Mouse (Mus musculus): ENCODE measurements around the gene Atp7a.

Gene Atp7a

GRCm38 (mm10) chrX:106080811-106081443 is 53.9 kb downstream of the Atp7a start:
- no peak for DNase-seq (ENCODE audit: low spot score in 2 of 2)

GRCm38 (mm10) chrX:106082518-106082917 is 55.4 kb downstream of the Atp7a start:
- DNase-seq (ENCODE audit: low spot score in 2 of 2) = no peak

- DNase-seq (ENCODE audit: low spot score in 2 of 2) = no peak
These were observed 58.1 kb downstream of the Atp7a start for GRCm38 (mm10) chrX:106085132-106085531.

- DNase-seq (ENCODE audit: low spot score in 2 of 2) = no peak
These were observed 58.5 kb downstream of the Atp7a start for GRCm38 (mm10) chrX:106085564-106085963.

- no peak for DNase-seq (ENCODE audit: low spot score in 2 of 2)
These were observed 65.9 kb downstream of the Atp7a start for GRCm38 (mm10) chrX:106092939-106093338.

- DNase-seq (ENCODE audit: low spot score in 2 of 2) = peak in 1 of 2 experiments; percentile 0
These were observed 78.4 kb downstream of the Atp7a start for GRCm38 (mm10) chrX:106105464-106105863.

GRCm38 (mm10) chrX:106113881-106114280 is 86.8 kb downstream of the Atp7a start:
- no peak for DNase-seq (ENCODE audit: low spot score in 2 of 2)

GRCm38 (mm10) chrX:106114674-106115073 is 87.6 kb downstream of the Atp7a start:
- no peak for DNase-seq (ENCODE audit: low spot score in 2 of 2)

- DNase-seq (ENCODE audit: low spot score in 2 of 2) = no peak
These were observed 95.7 kb downstream of the Atp7a start for GRCm38 (mm10) chrX:106122823-106123222.

GRCm38 (mm10) chrX:106128283-106128682 is 101.2 kb downstream of the Atp7a start:
- no peak for DNase-seq (ENCODE audit: low spot score in 2 of 2)

- no peak for DNase-seq (ENCODE audit: low spot score in 2 of 2)
These were observed 102.8 kb downstream of the Atp7a start for GRCm38 (mm10) chrX:106129877-106130276.

- DNase-seq (ENCODE audit: low spot score in 2 of 2) = no peak
These were observed 107.8 kb downstream of the Atp7a start for GRCm38 (mm10) chrX:106134916-106135315.

GRCm38 (mm10) chrX:106135484-106135883 is 108.4 kb downstream of the Atp7a start:
- no peak for DNase-seq (ENCODE audit: low spot score in 2 of 2)

GRCm38 (mm10) chrX:106135916-106136575 is 109.0 kb downstream of the Atp7a start:
- DNase-seq (ENCODE audit: low spot score in 2 of 2) = no peak

GRCm38 (mm10) chrX:106139309-106140070 is 112.4 kb downstream of the Atp7a start:
- peak in 1 of 2 experiments; percentile 1 for DNase-seq (ENCODE audit: low spot score in 2 of 2)

- no peak for DNase-seq (ENCODE audit: low spot score in 2 of 2)
These were observed 115.9 kb downstream of the Atp7a start, which contains the start of gene Tlr13 for GRCm38 (mm10) chrX:106142936-106143335. Tlr13 (plus strand) TSS chrX:106143204.

GRCm38 (mm10) chrX:106148185-106148584 is 121.1 kb downstream of the Atp7a start:
- DNase-seq (ENCODE audit: low spot score in 2 of 2) = no peak

- DNase-seq (ENCODE audit: low spot score in 2 of 2) = no peak
These were observed 122.4 kb downstream of the Atp7a start for GRCm38 (mm10) chrX:106149460-106149859.

GRCm38 (mm10) chrX:106154180-106154586 is 127.1 kb downstream of the Atp7a start:
- DNase-seq (ENCODE audit: low spot score in 2 of 2) = no peak

GRCm38 (mm10) chrX:106155892-106156291 is 128.8 kb downstream of the Atp7a start:
- DNase-seq (ENCODE audit: low spot score in 2 of 2) = no peak

GRCm38 (mm10) chrX:106163995-106164394 is 136.9 kb downstream of the Atp7a start:
- DNase-seq (ENCODE audit: low spot score in 2 of 2) = no peak

- no peak for DNase-seq (ENCODE audit: low spot score in 2 of 2)
These were observed 137.5 kb downstream of the Atp7a start for GRCm38 (mm10) chrX:106164555-106164954.

- no peak for DNase-seq (ENCODE audit: low spot score in 2 of 2)
These were observed 138.0 kb downstream of the Atp7a start for GRCm38 (mm10) chrX:106165089-106165488.
